Mouse (Mus musculus) megakaryocyte-erythroid progenitor cell, adult 5-6 weeks (primary cell): ENCODE data around the gene Hspb1. TPM values are rescaled to one million over a fixed set of nuclear protein-coding genes. Genes with fewer than 3 reads are reported as not detected.
A peak's percentile ranks its signal among the peaks of the same experiment; 100 is the strongest.

Experiments
- ATAC-seq: replicated peaks from 2 replicates; pipeline ENCODE4 v1.8.0; 2016; ENCODE audit warnings: mild to moderate bottlenecking, inconsistent platforms; ENCODE audit not compliant: severe bottlenecking, poor library complexity, low FRiP score, low TSS enrichment
- total RNA-seq, 2 experiments: library from RNA; stranded (forward) in 1 of 2; stranded (reverse) in 1 of 2; fragments of 200-1000, 215-1000 nt in 1 of 2; fragments of >200 nt in 1 of 2; fragmentation: Nextera tagmentation in 1 of 2; gene quantifications; 2 replicates each; pipeline ENCODE4 v1.2.3; 2014 to 2017

Hspb1 gene
- total RNA-seq, 2 experiments from 2014 or later, result not detected

- peak; percentile 87 for ATAC-seq
These were observed 46.9 kb downstream of the Hspb1 start, which contains the start of gene Ywhag for GRCm38 (mm10) chr5:135934481-135935175. Ywhag (minus strand) TSS chr5:135934616.

GRCm38 (mm10) chr5:135935176-135935523 is 47.4 kb downstream of the Hspb1 start:
- no peak for ATAC-seq

- no peak for ATAC-seq
These were observed 48.0 kb downstream of the Hspb1 start for GRCm38 (mm10) chr5:135935641-135936190.

Other genes with a start within 250 kb of the Hspb1 start
- 49.6 and 57.4 TPM in 2 replicates for gene Por, start 217.9 kb upstream of the Hspb1 start, total RNA-seq (2014; fragmentation: Nextera tagmentation)
- gene Por, start 217.9 kb upstream of the Hspb1 start, total RNA-seq (2017), result 58.7 and 73.2 TPM in 2 replicates
- gene Tmem120a, start 143.5 kb upstream of the Hspb1 start, total RNA-seq (2014; fragmentation: Nextera tagmentation), result 11.2 and 14.3 TPM in 2 replicates
- 12.1 and 15.7 TPM in 2 replicates for gene Tmem120a, start 143.5 kb upstream of the Hspb1 start, total RNA-seq (2017)
- 3.0 TPM in 1 of 2 replicates, not detected in the other for gene Styxl1, start 109.5 kb upstream of the Hspb1 start, total RNA-seq (2014; fragmentation: Nextera tagmentation)
- not detected in 2 replicates for gene Styxl1, start 109.5 kb upstream of the Hspb1 start, total RNA-seq (2017)
- gene Mdh2, start 109.4 kb upstream of the Hspb1 start, total RNA-seq (2014; fragmentation: Nextera tagmentation), result 441 and 446 TPM in 2 replicates
- 207 and 288 TPM in 2 replicates for gene Mdh2, start 109.4 kb upstream of the Hspb1 start, total RNA-seq (2017)
- gene Srrm3, start 81.0 kb upstream of the Hspb1 start, total RNA-seq (2014; fragmentation: Nextera tagmentation), result not detected in 2 replicates
- not detected in 2 replicates for gene Srrm3, start 81.0 kb upstream of the Hspb1 start, total RNA-seq (2017)
- 125 and 138 TPM in 2 replicates for gene Ywhag, start 46.7 kb downstream of the Hspb1 start, total RNA-seq (2014; fragmentation: Nextera tagmentation)
- 88.3 and 92.5 TPM in 2 replicates for gene Ywhag, start 46.7 kb downstream of the Hspb1 start, total RNA-seq (2017)
- gene Ssc4d, start 86.6 kb downstream of the Hspb1 start, total RNA-seq (2014; fragmentation: Nextera tagmentation), result 1.7 and 3.2 TPM in 2 replicates
- gene Ssc4d, start 86.6 kb downstream of the Hspb1 start, total RNA-seq (2017), result 3.5 TPM in 1 of 2 replicates, not detected in the other
- gene Zp3, start 92.2 kb downstream of the Hspb1 start, total RNA-seq (2014; fragmentation: Nextera tagmentation), result not detected in 2 replicates
- gene Zp3, start 92.2 kb downstream of the Hspb1 start, total RNA-seq (2017), result not detected in 2 replicates
- gene Dtx2, start 106.9 kb downstream of the Hspb1 start, total RNA-seq (2014; fragmentation: Nextera tagmentation), result 5.6 and 22.1 TPM in 2 replicates
- 2.3 and 4.2 TPM in 2 replicates for gene Dtx2, start 106.9 kb downstream of the Hspb1 start, total RNA-seq (2017)
- not detected in 2 replicates for gene Upk3b, start 150.6 kb downstream of the Hspb1 start, total RNA-seq (2014; fragmentation: Nextera tagmentation)
- gene Upk3b, start 150.6 kb downstream of the Hspb1 start, total RNA-seq (2017), result not detected in 2 replicates
- not detected in 2 replicates for gene Upk3bl, start 166.6 kb downstream of the Hspb1 start, total RNA-seq (2014; fragmentation: Nextera tagmentation)
- not detected in 2 replicates for gene Upk3bl, start 166.6 kb downstream of the Hspb1 start, total RNA-seq (2017)
- gene Rasa4, start 196.0 kb downstream of the Hspb1 start, total RNA-seq (2014; fragmentation: Nextera tagmentation), result 3.9 and 5.2 TPM in 2 replicates
- 1.7 and 2.1 TPM in 2 replicates for gene Rasa4, start 196.0 kb downstream of the Hspb1 start, total RNA-seq (2017)
- gene Polr2j, start 228.7 kb downstream of the Hspb1 start, total RNA-seq (2014; fragmentation: Nextera tagmentation), result 227 and 248 TPM in 2 replicates
- gene Polr2j, start 228.7 kb downstream of the Hspb1 start, total RNA-seq (2017), result 163 and 177 TPM in 2 replicates
- gene Lrwd1, start 248.2 kb downstream of the Hspb1 start, total RNA-seq (2014; fragmentation: Nextera tagmentation), result 64.7 and 67.4 TPM in 2 replicates
- 47.7 and 49.6 TPM in 2 replicates for gene Lrwd1, start 248.2 kb downstream of the Hspb1 start, total RNA-seq (2017)
- 12.1 and 19.2 TPM in 2 replicates for gene Alkbh4, start 248.2 kb downstream of the Hspb1 start, total RNA-seq (2014; fragmentation: Nextera tagmentation)
- 8.1 and 8.5 TPM in 2 replicates for gene Alkbh4, start 248.2 kb downstream of the Hspb1 start, total RNA-seq (2017)